Mouse (Mus musculus): ENCODE data around the gene Arhgap10.

DNA sequence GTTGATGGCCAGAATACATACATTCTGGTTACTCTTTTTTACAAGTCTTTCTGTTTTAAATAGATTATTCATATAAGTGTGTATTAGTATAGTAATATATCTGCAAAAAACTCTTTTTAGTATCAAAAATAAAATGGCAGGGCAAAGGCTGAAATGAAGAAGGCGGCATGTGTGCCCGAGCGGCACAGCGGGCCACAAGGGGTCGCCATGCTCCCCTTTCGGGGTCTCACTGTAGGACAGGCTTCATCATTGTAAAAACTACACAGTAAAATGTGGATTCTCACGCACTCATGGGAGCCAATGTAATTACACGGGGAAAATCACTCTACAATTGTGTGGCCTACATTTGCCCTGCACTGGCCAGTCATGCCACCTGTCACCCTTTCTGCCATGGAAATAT lies 160.6 kb downstream of the Arhgap10 start:
- TF ChIP-seq GATA1 (IDR thresholded peaks at IDR 0.05; ENCODE audit: borderline replicate concordance, low read length) (no peak), FLI1 (IDR thresholded peaks at IDR 0.05; ENCODE audit: low read length) (no peak)

All from megakaryocyte, embryonic 14.5 days (primary cell).